Mouse (Mus musculus) heart, embryonic 13.5 days (tissue): ENCODE data around the gene Adgrg6. TPM values are rescaled to one million over a fixed set of nuclear protein-coding genes. Genes with fewer than 3 reads are reported as not detected.

Experiments
- ATAC-seq: fragments of 200-750 bp; cut with Nextera tagmentation; 2 replicates; pipeline ENCODE4 v1.8.0; 2017; ENCODE audit warnings: moderate TSS enrichment; ENCODE audit not compliant: insufficient number of reproducible peaks, low FRiP score, low TSS enrichment; ENCODE audit errors: extremely low read depth
- H3K27ac ChIP-seq: fragments of 300-500 bp; sonication (generic); replicated peaks from 2 replicates; pipeline ENCODE4 v1.5.1; 2015; ENCODE audit warnings: moderate library complexity, mild to moderate bottlenecking, inconsistent platforms
- H3K27me3 ChIP-seq: fragments of 300-500 bp; sonication (generic); replicated peaks from 2 replicates; pipeline ENCODE4 v1.6.1; 2015; ENCODE audit warnings: mild to moderate bottlenecking, inconsistent platforms
- H3K36me3 ChIP-seq: fragments of 300-500 bp; sonication (generic); 2 replicates; pipeline ENCODE4 v1.6.1; 2015; ENCODE audit warnings: mild to moderate bottlenecking, inconsistent platforms
- H3K4me1 ChIP-seq: fragments of 300-500 bp; sonication (generic); 2 replicates; pipeline ENCODE4 v1.6.1; 2015; ENCODE audit warnings: inconsistent platforms
- H3K4me2 ChIP-seq: fragments of 300-500 bp; sonication (generic); 2 replicates; pipeline ENCODE4 v1.6.1; 2015; ENCODE audit warnings: inconsistent platforms, mild to moderate bottlenecking, moderate library complexity
- H3K4me3 ChIP-seq: fragments of 300-500 bp; sonication (generic); 2 replicates; pipeline ENCODE4 v1.5.1; 2015; ENCODE audit warnings: moderate library complexity, mild to moderate bottlenecking, inconsistent platforms
- H3K9ac ChIP-seq: fragments of 300-500 bp; sonication (generic); 2 replicates; pipeline ENCODE4 v1.6.1; 2015; ENCODE audit warnings: inconsistent platforms, mild to moderate bottlenecking, moderate library complexity
- H3K9me3 ChIP-seq: fragments of 300-500 bp; sonication (generic); 2 replicates; pipeline ENCODE4 v1.6.1; 2016; ENCODE audit warnings: inconsistent platforms
- WGBS: fragments of 180-500 bp; shearing (Covaris S2); methylation state at CpG from one replicate; pipeline ENCODE4 v1.1.7; 2015; ENCODE audit warnings: mixed read lengths; 5-methylcytosine and 5-hydroxymethylcytosine counted together
- polyA plus RNA-seq: library from polyadenylated mRNA; unstranded; fragments of >200 nt; fragmentation: Nextera tagmentation; extraction: Ambion mirVana; gene quantifications from 2 replicates; pipeline ENCODE4 v1.2.1, GENCODE M21; 2015

The Adgrg6 gene
- polyA plus RNA-seq, 1 experiment from 2014 or later: 15.7 TPM

DNA sequence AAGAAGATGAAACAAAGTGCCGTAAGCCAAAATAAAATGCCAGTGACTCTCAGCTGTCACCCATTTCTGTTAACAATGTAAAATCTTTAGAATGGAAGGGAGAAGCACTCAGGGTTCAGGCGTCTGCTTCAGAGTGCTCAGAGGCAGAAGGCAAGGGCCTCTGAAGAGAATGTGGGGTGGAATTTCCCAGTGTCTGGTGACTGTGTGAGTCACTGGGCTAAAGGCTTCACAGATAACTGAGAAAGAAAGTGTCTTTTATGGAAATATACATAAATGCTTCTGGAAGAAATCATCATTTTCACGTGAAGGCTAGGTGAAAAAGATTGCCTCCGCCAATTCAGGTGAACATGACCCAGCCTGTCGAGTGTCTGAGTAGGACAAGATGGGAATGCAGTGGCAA, 159.9 kb downstream of the Adgrg6 start:
- Histone ChIP-seq H3K36me3 (no peaks in the 10 kb centered on the region), H3K27ac (no peak overlapping the region), H3K4me1 (peaks cover 19% of the 10 kb centered on the region), H3K27me3 (no peaks in the 10 kb centered on the region), H3K4me3 (no peak overlapping the region), H3K4me2 (no peak overlapping the region), H3K9me3 (no peaks in the 10 kb centered on the region), H3K9ac (no peak overlapping the region)
- no peak for ATAC-seq
- WGBS: 70% methylated on average over 5 of the region's 5 CpGs

DNA sequence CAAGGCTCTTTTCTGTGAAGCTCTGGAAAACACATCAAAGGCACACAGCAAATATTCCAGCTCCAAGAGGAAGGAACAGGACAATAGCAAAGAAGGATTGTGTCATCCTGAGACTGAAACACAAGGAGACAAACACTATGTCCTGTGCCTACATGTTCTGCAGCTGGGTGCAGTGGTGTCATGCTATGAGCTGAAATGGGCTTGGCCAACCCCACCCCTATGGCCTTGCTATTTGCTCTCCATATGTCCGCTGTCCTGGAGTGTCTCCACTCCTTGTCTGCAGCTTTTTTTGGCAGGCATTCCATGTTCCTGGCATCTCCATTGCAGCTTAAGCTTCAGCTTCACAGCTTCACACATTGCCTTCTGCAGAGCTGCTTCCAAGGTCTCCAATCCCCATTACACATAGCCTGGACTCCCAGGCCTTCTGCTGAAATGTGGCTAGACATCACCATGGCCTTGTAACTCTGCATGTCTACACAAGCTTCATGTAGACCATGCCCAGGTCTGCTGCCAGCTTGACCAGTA, 180.3 kb downstream of the Adgrg6 start:
- Histone ChIP-seq H3K27me3 (no peaks in the 10 kb centered on the region), H3K4me2 (no peak overlapping the region), H3K27ac (no peak overlapping the region), H3K9ac (no peak overlapping the region), H3K4me1 (0 out of 2 replicates have a peak, but pooled peaks cover 5% of the 10 kb centered on the region), H3K4me3 (no peak overlapping the region), H3K36me3 (no peaks in the 10 kb centered on the region), H3K9me3 (no peaks in the 10 kb centered on the region)
- no peak for ATAC-seq
- WGBS: 47% methylated on average over 1 of the region's 1 CpGs

DNA sequence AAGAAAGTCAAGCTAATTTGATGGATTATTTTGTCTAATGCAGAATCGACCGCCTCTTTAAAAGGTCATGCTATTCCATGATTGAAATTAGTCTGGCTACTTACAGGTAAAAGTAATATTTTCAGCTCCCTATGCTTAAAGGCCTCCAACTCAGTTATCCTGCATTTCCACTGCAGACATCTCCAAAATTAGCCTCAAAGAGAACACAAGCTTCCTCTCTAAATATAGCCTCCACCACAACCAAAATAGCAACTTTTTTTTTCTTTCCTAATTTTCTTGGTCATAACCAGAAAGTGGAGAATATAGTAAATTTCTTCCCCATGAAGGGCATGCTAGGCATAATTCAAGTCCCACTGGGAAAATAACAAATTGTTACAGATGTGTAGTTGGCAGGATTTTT, 182.2 kb downstream of the Adgrg6 start:
- Histone ChIP-seq H3K9ac (no peak overlapping the region), H3K27me3 (no peaks in the 10 kb centered on the region), H3K4me1 (0 out of 2 replicates have a peak, but pooled peaks cover 5% of the 10 kb centered on the region), H3K4me2 (no peak overlapping the region), H3K4me3 (no peak overlapping the region), H3K36me3 (no peaks in the 10 kb centered on the region), H3K27ac (no peak overlapping the region), H3K9me3 (no peaks in the 10 kb centered on the region)
- no peak for ATAC-seq
- 86% methylated on average over 2 of the region's 2 CpGs for WGBS

DNA sequence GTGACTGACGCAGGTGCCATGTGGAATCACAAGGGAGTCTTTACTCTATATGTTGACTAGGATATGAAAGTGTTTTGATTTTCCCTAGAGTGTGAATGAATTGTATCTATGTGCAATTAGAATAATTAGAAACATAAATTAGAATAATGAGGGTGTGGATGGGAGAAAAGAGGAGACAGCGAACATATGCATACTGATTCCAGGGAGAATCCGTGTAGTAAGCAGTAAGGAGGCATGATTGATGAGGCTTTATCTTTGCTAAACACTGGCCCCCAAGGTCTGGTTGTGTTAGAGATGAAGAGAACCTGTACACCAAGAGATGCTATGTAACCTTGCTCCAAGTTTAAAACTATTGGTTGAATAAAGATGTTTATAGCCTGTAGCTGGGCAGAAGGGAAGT, 187.2 kb downstream of the Adgrg6 start:
- Histone ChIP-seq H3K4me1 (no peaks in the 10 kb centered on the region), H3K27me3 (no peaks in the 10 kb centered on the region), H3K9ac (no peak overlapping the region), H3K4me3 (no peak overlapping the region), H3K27ac (no peak overlapping the region), H3K4me2 (no peak overlapping the region), H3K9me3 (no peaks in the 10 kb centered on the region), H3K36me3 (no peaks in the 10 kb centered on the region)
- 73% methylated on average over 3 of the region's 3 CpGs for WGBS
- ATAC-seq: no peak

Other genes with a start within 250 kb of the Adgrg6 start
- 70.3 and 83.6 TPM in 2 replicates for gene Vta1, start 159.9 kb upstream of the Adgrg6 start, polyA plus RNA-seq
- 0.09 and 0.17 TPM in 2 replicates for gene Nmbr, start 159.9 kb upstream of the Adgrg6 start, polyA plus RNA-seq
- gene Gje1, start 172.6 kb upstream of the Adgrg6 start, polyA plus RNA-seq: not detected in 2 replicates